Mouse (Mus musculus): ENCODE data around the gene Bud23.
A peak's percentile ranks its signal among the peaks of the same experiment; 100 is the strongest.
"Not testable (repeated sequence)": the region's sequence is repeated elsewhere in the genome, so short reads cannot be mapped to it uniquely, and the experiment has no call there.

Gene Bud23

GRCm38 (mm10) chr5:135070448-135070847, 5.7 kb upstream of the Bud23 start:
- no peak for DNase-seq (ENCODE audit: low spot score)

- no peak for DNase-seq (ENCODE audit: low spot score)
Observed at GRCm38 (mm10) chr5:135066008-135066407, 1.2 kb upstream of the Bud23 start.

GRCm38 (mm10) chr5:135064382-135064766, 385 bp downstream of the Bud23 start:
- DNase-seq (ENCODE audit: low spot score): no peak

- peak; percentile 94 for DNase-seq (ENCODE audit: low spot score)
Observed at GRCm38 (mm10) chr5:135063629-135064381, 954 bp downstream of the Bud23 start, which contains the start of gene Dnajc30. Gene Dnajc30 (plus strand): TSS chr5:135064202.

- DNase-seq (ENCODE audit: low spot score): no peak
Observed at GRCm38 (mm10) chr5:135053356-135053755, 11.4 kb downstream of the Bud23 start.

GRCm38 (mm10) chr5:135049268-135049667, 15.5 kb downstream of the Bud23 start:
- not testable (repeated sequence) for DNase-seq (ENCODE audit: low spot score)

GRCm38 (mm10) chr5:135048539-135048938, 16.2 kb downstream of the Bud23 start:
- DNase-seq (ENCODE audit: low spot score): no peak

- DNase-seq (ENCODE audit: low spot score): no peak
Observed at GRCm38 (mm10) chr5:135044575-135044974, 20.2 kb downstream of the Bud23 start.

GRCm38 (mm10) chr5:135042105-135042788, 22.5 kb downstream of the Bud23 start:
- no peak for DNase-seq (ENCODE audit: low spot score)

GRCm38 (mm10) chr5:135040777-135041176, 24.0 kb downstream of the Bud23 start:
- DNase-seq (ENCODE audit: low spot score): no peak

- DNase-seq (ENCODE audit: low spot score): no peak
Observed at GRCm38 (mm10) chr5:135040059-135040458, 24.7 kb downstream of the Bud23 start.

- DNase-seq (ENCODE audit: low spot score): no peak
Observed at GRCm38 (mm10) chr5:135039541-135039940, 25.2 kb downstream of the Bud23 start.

- no peak for DNase-seq (ENCODE audit: low spot score)
Observed at GRCm38 (mm10) chr5:135037946-135038345, 26.8 kb downstream of the Bud23 start.

- DNase-seq (ENCODE audit: low spot score): no peak
Observed at GRCm38 (mm10) chr5:135035608-135036359, 29.0 kb downstream of the Bud23 start.

- DNase-seq (ENCODE audit: low spot score): no peak
Observed at GRCm38 (mm10) chr5:135034593-135034992, 30.2 kb downstream of the Bud23 start.

- no peak for DNase-seq (ENCODE audit: low spot score)
Observed at GRCm38 (mm10) chr5:135032581-135032980, 32.2 kb downstream of the Bud23 start.

- no peak for DNase-seq (ENCODE audit: low spot score)
Observed at GRCm38 (mm10) chr5:135029007-135029854, 35.5 kb downstream of the Bud23 start.

- no peak for DNase-seq (ENCODE audit: low spot score)
Observed at GRCm38 (mm10) chr5:135025899-135026298, 38.9 kb downstream of the Bud23 start.

GRCm38 (mm10) chr5:135024665-135025224, 40.0 kb downstream of the Bud23 start:
- no peak for DNase-seq (ENCODE audit: low spot score)

- peak; percentile 68 for DNase-seq (ENCODE audit: low spot score)
Observed at GRCm38 (mm10) chr5:135023344-135024173, 41.2 kb downstream of the Bud23 start, which contains the start of gene Stx1a. Gene Stx1a (plus strand): TSS chr5:135023482.
